Mouse (Mus musculus) embryonic facial prominence, embryonic 14.5 days (tissue): ENCODE measurements around the gene Anapc4. TPM values are rescaled to one million over a fixed set of nuclear protein-coding genes. Genes with fewer than 3 reads are reported as not detected.

Experiments used
- ATAC-seq: fragments of 200-750 bp; cut with Nextera tagmentation; 2 replicates; pipeline ENCODE4 v1.8.0; 2017; ENCODE audit warnings: low read depth, moderate number of reproducible peaks, moderate TSS enrichment
- DNase-seq: peaks from one replicate; pipeline ENCODE4 v3.0.0-alpha.2; 2015; ENCODE audit warnings: low spot score
- H3K27ac ChIP-seq: fragments of 300-500 bp; sonication (generic); replicated peaks from 2 replicates; pipeline ENCODE4 v1.5.1; 2014; ENCODE audit warnings: low read depth, mild to moderate bottlenecking, low read length, moderate library complexity
- H3K27me3 ChIP-seq: fragments of 300-500 bp; sonication (generic); replicated peaks from 2 replicates; pipeline ENCODE4 v1.6.1; 2014; ENCODE audit warnings: low read length; ENCODE audit not compliant: control insufficient read depth, insufficient read depth
- H3K36me3 ChIP-seq: fragments of 300-500 bp; sonication (generic); 2 replicates; pipeline ENCODE4 v1.6.1; 2014; ENCODE audit warnings: low read length, mixed read lengths; ENCODE audit not compliant: control insufficient read depth, insufficient read depth
- H3K4me1 ChIP-seq: fragments of 300-500 bp; sonication (generic); 2 replicates; pipeline ENCODE4 v1.6.1; 2014; ENCODE audit warnings: antibody characterized with exemption, low read length; ENCODE audit not compliant: control insufficient read depth, insufficient read depth
- H3K4me2 ChIP-seq: fragments of 300-500 bp; sonication (generic); 2 replicates; pipeline ENCODE4 v1.6.1; 2014; ENCODE audit warnings: low read depth, mild to moderate bottlenecking, low read length, moderate library complexity, mixed read lengths
- H3K4me3 ChIP-seq: fragments of 300-500 bp; sonication (generic); 2 replicates; pipeline ENCODE4 v1.5.1; 2014; ENCODE audit warnings: low read depth, mild to moderate bottlenecking, low read length
- H3K9ac ChIP-seq: fragments of 300-500 bp; sonication (generic); 2 replicates; pipeline ENCODE4 v1.6.1; 2014; ENCODE audit warnings: low read depth, mild to moderate bottlenecking, low read length, moderate library complexity, mixed read lengths
- H3K9me3 ChIP-seq: fragments of 300-500 bp; sonication (generic); 2 replicates; pipeline ENCODE4 v1.6.1; 2016; ENCODE audit warnings: low read length; ENCODE audit not compliant: control insufficient read depth
- WGBS: fragments of 180-500 bp; shearing (Covaris S2); extraction: QIAGEN DNeasy Blood & Tissue Kit; methylation state at CpG from one replicate; pipeline ENCODE4 v1.1.7; 2014; 5-methylcytosine and 5-hydroxymethylcytosine counted together
- polyA plus RNA-seq: library from polyadenylated mRNA; unstranded; fragments of >200 nt; fragmentation: Nextera tagmentation; extraction: Ambion mirVana; gene quantifications from 2 replicates; pipeline ENCODE4 v1.2.1, GENCODE M21; 2014

The Anapc4 gene
- polyA plus RNA-seq, result 103 and 118 TPM in 2 replicates

DNA sequence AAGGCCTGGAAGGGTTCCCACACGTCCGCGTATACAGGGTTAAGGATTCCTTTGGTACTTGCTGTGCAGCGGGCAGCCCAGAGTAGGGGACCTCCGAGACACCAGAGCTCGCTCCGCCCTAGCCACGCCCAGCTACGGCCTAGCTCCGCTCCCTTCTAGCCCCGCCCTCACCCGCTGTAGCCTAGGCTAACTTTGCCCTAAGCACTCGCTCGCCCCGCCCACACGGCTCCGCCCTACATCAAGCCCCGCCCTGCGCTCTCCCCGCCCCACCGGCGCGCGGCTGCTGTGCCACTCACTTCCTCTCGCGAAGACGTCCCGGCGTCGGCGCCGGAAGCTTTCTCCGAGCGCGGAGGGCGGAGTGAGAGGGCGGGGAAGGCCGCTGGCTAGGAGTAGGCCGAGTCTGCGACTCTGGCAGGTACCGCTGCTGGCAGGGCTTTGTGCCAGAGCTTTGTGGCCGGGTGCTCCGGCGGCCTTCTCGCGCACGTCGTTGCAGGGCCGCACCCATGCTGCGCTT is at the start of gene Anapc4:
Gene Anapc4, plus strand, starts transcription at position 252 of the 514 bp plus-strand sequence.
- peak within 1 kb of the TSS; percentile 87 for H3K4me3 ChIP-seq
- under 1% methylated on average over 34 of the region's 50 CpGs for WGBS
- H3K9me3 ChIP-seq, result 0 out of 2 replicates have a peak, but pooled peaks cover 4% of the 10 kb centered on the region
- peak; percentile 98 for ATAC-seq
- DNase-seq, result peak; percentile 99
- peaks cover 30% of the 10 kb centered on the region for H3K36me3 ChIP-seq
- H3K27ac ChIP-seq, result peak within 1 kb of the TSS; percentile 94
- peaks cover 9% of the 10 kb centered on the region for H3K4me1 ChIP-seq
- no peaks in the 10 kb centered on the region for H3K27me3 ChIP-seq
- H3K4me2 ChIP-seq, result peak within 1 kb of the TSS; percentile 85
- H3K9ac ChIP-seq, result peak within 1 kb of the TSS; percentile 91

DNA sequence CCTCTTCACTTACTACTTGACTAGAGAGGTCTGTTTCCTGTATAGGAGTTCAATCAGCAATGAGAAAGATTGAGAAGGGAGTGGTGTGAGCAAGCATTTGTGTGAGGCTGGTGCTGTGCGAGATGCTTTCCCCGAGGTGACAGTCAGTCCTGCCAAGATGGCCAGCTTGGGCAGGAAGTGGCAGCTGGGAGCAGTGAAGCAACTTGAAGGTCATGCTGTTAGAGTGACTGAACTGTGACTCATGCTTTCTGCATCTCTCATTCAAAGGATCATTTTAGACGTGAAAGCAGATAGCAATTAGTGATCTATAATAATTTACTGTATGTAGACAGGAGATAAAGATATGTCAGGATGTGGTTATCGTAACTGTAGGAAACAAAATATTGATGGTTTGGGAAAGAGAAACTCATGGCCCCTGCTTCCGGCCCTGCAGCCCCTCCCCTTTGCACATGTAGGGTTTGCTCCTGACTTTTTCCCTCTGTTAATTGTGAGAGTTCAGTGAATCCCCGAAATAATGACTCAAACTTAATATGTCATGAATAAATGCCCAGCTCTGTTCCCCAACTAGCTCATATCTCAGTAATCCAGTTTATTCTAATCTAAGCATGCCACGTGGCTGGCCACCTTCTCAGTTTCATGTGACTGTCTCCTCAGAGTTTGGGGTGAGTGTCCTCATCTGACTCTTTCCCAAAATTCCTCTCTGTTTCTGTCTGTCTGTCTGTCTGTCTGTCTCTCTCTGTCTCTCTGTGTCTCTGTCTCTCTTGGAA is 47.1 kb upstream of the Anapc4 start:
- ATAC-seq, result no peak
- H3K4me1 ChIP-seq, result no peaks in the 10 kb centered on the region
- 86% methylated on average over 7 of the region's 7 CpGs for WGBS
- H3K4me3 ChIP-seq, result no peak overlapping the region
- no peak for DNase-seq
- H3K9me3 ChIP-seq, result no peaks in the 10 kb centered on the region
- H3K9ac ChIP-seq, result no peak overlapping the region
- peaks cover 15% of the 10 kb centered on the region; the same call in 1 of the 2 replicates for H3K36me3 ChIP-seq
- no peak overlapping the region for H3K4me2 ChIP-seq
- no peaks in the 10 kb centered on the region for H3K27me3 ChIP-seq
- H3K27ac ChIP-seq, result no peak overlapping the region

DNA sequence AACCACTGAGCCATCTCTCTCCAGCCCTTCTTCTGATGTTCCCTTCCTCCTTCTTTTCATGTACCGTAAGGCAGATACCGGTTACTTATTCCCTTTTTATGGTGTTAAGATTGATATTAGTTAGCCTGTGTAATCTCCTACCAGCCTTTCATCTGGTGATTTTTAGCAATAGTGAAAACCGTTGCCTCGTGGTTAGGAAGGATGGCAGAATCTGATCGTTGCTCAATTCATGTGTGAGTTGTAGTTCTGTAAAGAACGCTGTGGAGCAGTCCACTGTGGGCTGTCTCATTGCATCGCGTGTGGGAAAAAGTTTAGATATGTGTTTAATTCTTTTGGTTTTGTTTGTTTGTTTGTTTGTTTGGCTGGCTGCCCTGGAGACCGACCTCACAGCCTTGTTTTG is 40.6 kb upstream of the Anapc4 start:
- Histone ChIP-seq H3K9ac (no peak overlapping the region), H3K4me1 (no peaks in the 10 kb centered on the region), H3K36me3 (peaks cover 33% of the 10 kb centered on the region), H3K9me3 (no peaks in the 10 kb centered on the region), H3K4me2 (no peak overlapping the region), H3K27ac (no peak overlapping the region), H3K4me3 (no peak overlapping the region), H3K27me3 (no peaks in the 10 kb centered on the region)
- no peak for DNase-seq
- 95% methylated on average over 9 of the region's 9 CpGs for WGBS
- ATAC-seq, result no peak

DNA sequence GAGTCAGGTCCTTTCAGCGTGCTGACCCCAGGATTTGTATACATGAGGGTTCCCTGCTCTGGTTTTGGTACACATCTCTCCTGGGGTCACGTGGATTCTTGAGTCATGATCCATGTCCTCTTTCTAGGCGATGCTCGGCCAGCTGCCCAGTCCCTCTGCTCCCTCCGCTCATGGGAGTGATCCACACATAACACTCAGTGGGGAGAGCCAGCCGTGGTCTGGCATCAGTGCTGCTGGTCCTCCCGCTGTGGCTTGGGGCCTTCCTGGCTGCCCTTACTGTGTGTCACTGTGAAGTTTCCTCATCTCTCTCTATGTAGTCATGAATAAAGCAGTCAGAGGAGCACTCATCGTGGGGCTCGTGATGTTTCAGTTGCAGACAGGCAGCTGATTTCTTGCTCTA is 39.7 kb upstream of the Anapc4 start:
- no peak overlapping the region for H3K4me2 ChIP-seq
- WGBS, result 92% methylated on average over 9 of the region's 9 CpGs
- no peak overlapping the region for H3K27ac ChIP-seq

DNA sequence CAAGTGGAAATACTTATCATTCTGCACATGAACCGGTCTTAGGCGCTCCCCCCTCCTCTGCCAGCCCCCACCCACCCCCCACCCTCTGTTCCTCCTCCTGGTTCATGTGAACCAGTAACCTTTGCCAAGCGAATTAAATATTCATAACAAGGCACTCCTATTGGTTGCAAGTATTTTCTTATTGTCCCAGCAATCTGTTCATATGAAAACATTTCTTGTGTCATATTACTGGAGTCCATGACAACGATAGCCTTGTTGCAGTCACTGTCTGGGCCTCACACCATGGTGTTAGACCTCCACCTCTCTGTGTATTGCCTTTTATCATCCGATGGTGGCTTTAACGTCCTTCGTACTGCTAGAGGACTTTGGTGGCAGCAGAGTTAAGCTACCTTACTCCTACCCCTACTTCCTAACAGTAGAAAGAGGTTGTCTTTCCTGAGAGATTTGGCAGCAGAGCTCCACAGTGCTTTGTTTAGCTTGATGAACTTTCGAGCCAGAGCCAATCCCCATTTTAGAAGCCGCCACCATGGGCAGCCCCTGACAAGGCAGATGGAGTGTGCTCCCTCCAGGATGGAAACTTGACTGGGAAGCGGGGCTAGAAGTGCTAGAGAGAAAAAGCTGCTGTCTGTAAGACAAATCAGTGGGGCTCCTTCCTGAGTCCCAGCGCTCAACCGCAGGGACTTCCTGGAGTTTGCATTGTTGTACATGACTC is 34.4 kb upstream of the Anapc4 start:
- H3K27ac ChIP-seq, result no peak overlapping the region
- ATAC-seq (no peak), DNase-seq (no peak)
- H3K27me3 ChIP-seq, result no peaks in the 10 kb centered on the region
- peaks cover 36% of the 10 kb centered on the region for H3K36me3 ChIP-seq
- no peak overlapping the region for H3K4me3 ChIP-seq
- H3K9me3 ChIP-seq, result no peaks in the 10 kb centered on the region
- H3K9ac ChIP-seq, result no peak overlapping the region
- H3K4me1 ChIP-seq, result no peaks in the 10 kb centered on the region
- no peak overlapping the region for H3K4me2 ChIP-seq
- WGBS, result 90% methylated on average over 12 of the region's 12 CpGs

More for the DNA sequence above, 39.7 kb upstream of the Anapc4 start:
- DNase-seq (no peak), ATAC-seq (no peak)
- Histone ChIP-seq H3K4me1 (no peaks in the 10 kb centered on the region), H3K27me3 (no peaks in the 10 kb centered on the region), H3K9me3 (no peaks in the 10 kb centered on the region), H3K9ac (no peak overlapping the region), H3K4me3 (no peak overlapping the region), H3K36me3 (peaks cover 32% of the 10 kb centered on the region)

DNA sequence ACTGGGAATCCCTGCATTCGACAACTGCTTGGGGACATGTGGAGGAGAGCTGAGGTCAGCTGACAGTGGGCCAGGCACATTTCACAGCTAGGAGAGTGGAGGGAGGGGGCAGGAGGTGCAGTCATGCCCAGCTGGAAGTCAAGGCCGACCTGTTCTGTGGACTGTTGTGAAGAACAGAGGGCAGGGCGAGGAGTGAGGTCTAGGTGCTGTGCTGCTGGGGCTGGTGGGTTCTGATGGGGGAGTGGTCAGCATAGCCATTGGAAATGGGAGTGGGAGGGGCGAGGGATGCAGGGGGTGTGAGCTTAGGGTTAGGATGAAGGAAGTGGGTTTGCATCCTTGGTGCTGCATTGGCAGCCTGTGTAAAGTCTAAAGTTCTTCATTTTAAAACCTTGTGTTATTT is 28.0 kb upstream of the Anapc4 start:
- H3K27me3 ChIP-seq, result no peaks in the 10 kb centered on the region
- H3K27ac ChIP-seq, result no peak overlapping the region
- no peaks in the 10 kb centered on the region for H3K9me3 ChIP-seq
- no peak overlapping the region for H3K4me2 ChIP-seq
- H3K4me1 ChIP-seq, result no peaks in the 10 kb centered on the region
- no peak overlapping the region for H3K4me3 ChIP-seq
- DNase-seq, result no peak
- peaks cover 21% of the 10 kb centered on the region for H3K36me3 ChIP-seq
- ATAC-seq, result no peak
- 85% methylated on average over 4 of the region's 4 CpGs for whole genome bisulfite sequencing
- H3K9ac ChIP-seq, result no peak overlapping the region

DNA sequence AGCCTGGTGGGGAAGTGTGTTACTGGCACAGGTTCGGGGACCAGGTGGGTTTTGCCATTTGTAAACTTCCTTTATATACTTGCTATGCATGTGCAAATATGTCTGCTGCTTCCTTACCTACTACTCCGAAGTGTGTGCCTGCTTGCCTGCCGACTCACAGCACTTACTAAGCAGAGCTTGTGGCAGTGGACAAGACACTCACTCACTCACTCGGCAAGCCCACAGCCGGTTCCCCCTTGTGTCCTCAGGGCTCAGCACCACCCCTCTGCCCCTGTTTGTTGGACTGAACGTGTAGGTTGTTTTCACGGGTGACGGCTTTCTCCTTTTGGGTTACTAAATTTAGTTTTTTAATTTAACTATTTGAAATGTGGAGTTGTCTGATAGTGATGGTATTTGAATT is 27.5 kb upstream of the Anapc4 start:
- Histone ChIP-seq H3K4me2 (no peak overlapping the region), H3K27me3 (no peaks in the 10 kb centered on the region)
- 61% methylated on average over 8 of the region's 8 CpGs for WGBS

DNA sequence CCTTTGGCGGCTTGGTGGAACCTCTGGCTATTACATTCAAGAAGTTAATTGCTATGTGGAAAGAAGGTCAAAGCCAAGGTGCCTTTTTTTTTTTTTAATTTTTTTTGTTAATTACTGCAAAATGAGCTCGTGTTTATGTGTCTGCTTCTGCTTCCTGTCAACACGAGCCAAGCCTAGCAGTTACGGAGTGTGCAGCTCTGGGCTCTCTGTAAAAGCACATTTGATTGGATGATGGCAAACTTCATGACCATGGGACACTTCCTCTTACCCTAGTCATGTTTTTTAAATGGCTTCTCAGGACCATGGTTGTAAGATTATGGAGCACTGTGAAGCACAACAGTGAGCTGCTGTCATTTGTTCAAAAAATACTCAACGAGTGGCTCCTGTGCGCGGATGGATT is 26.8 kb upstream of the Anapc4 start:
- Histone ChIP-seq H3K4me2 (no peak overlapping the region), H3K9ac (no peak overlapping the region), H3K36me3 (peaks cover 21% of the 10 kb centered on the region), H3K4me1 (no peaks in the 10 kb centered on the region), H3K27me3 (no peaks in the 10 kb centered on the region), H3K4me3 (no peak overlapping the region), H3K9me3 (no peaks in the 10 kb centered on the region), H3K27ac (no peak overlapping the region)
- no peak for ATAC-seq
- DNase-seq, result peak; percentile 6
- WGBS, result 73% methylated on average over 7 of the region's 7 CpGs

More for the DNA sequence above, 27.5 kb upstream of the Anapc4 start:
- Histone ChIP-seq H3K4me3 (no peak overlapping the region), H3K36me3 (peaks cover 21% of the 10 kb centered on the region), H3K9ac (no peak overlapping the region), H3K4me1 (no peaks in the 10 kb centered on the region), H3K9me3 (no peaks in the 10 kb centered on the region), H3K27ac (no peak overlapping the region)
- ATAC-seq, result no peak
- no peak for DNase-seq
